Mouse (Mus musculus) brain, embryonic 14.5 days (tissue): ENCODE results near the gene Erich3. TPM values are rescaled to one million over a fixed set of nuclear protein-coding genes. Genes with fewer than 3 reads are reported as not detected.
"Not testable (repeated sequence)": the region's sequence is repeated elsewhere in the genome, so short reads cannot be mapped to it uniquely, and the experiment has no call there.

Experiments
- DNase-seq: peaks from one replicate; pipeline ENCODE4 v3.0.0-alpha.2; 2011; ENCODE audit warnings: low read depth
- CTCF ChIP-seq: fragments of 200-500 bp; IDR thresholded peaks from 2 replicates; pipeline ENCODE4 v1.5.1; 2012; ENCODE audit warnings: inconsistent platforms, mild to moderate bottlenecking, moderate library complexity, borderline replicate concordance; ENCODE audit not compliant: insufficient read depth, insufficient read length; ENCODE audit errors: extremely low read depth
- POLR2A ChIP-seq: fragments of 200-500 bp; IDR thresholded peaks from 2 replicates; pipeline ENCODE4 v1.6.1; 2012; ENCODE audit warnings: mild to moderate bottlenecking, inconsistent platforms, borderline replicate concordance; ENCODE audit not compliant: poor library complexity, insufficient read depth, insufficient read length, severe bottlenecking; ENCODE audit errors: extremely low read depth
- polyA plus RNA-seq: library from polyadenylated mRNA; depleted of rRNA; stranded (reverse); fragments of >200 nt; gene quantifications from 2 replicates; pipeline ENCODE4 v1.2.3, GENCODE M21; 2012; rRNA removed

The Erich3 gene
- polyA plus RNA-seq: 1.6 and 3.0 TPM in 2 replicates

DNA sequence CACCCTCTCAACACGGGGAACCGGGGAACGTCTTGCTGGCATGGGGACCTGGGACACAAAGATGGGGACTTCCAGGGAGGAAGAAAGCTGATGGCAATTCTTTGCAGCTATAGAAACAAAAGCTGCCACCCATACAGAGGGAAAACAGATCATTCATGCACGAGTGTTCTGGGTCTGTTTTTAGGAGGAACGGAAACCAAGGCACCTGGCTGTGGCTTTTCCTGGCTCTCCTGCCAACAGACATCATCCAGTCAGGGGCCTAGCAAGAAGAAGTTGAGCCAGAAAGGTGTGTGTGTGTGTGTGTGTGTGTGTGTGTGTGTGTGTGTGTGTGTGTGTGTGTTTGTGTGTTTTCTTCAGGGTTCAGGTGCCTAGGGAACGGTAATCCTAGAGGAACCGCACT, at the start of gene Erich3:
TSS of gene Erich3 (plus strand) at position 315 of the 400 bp plus-strand sequence.
- no peak for TF ChIP-seq POLR2A
- no peak for TF ChIP-seq CTCF

DNA sequence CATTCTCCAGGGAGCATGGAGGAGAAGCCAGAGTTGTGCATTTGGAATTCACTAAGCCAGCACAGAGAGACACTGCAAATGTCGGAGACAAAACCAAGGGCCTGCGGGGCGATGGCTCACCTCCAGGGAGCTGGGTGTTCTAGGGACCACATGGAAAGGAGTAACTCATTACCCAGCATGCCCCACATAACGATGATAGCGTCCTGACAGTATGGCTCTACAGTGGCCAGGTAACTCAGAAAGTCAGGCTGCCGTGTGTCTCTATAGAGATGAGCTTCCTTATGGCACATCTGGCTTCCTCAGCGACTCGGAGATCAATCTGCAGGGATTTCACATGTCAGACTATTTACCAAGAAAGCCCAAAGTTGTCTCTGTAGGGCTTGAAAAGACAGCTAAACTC, 48.9 kb upstream of the Erich3 start:
- no peak for DNase-seq
- TF ChIP-seq POLR2A (no peak), CTCF (no peak)

More for the DNA sequence above, at the start of gene Erich3:
- no peak for DNase-seq

DNA sequence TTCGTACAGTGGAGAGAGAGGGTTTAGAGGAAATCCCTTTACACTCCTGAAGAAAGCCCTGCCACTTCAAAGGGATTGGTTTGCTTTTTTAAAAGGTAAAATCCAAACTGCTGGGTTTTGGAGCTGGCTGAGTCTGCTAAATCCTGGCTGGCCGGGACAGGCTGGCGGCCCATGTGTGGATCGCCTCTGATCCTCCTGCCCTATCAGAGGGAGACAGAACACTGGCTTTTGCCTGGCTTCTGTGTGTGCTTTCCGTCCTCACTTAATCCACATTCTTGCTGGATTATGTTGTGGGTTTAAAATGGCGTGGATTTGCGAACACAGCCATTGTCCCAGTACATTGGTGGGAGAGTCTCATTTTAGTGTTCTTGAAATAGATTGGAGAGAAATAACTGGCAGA, 48.4 kb upstream of the Erich3 start:
- TF ChIP-seq CTCF: no peak
- TF ChIP-seq POLR2A: no peak
- peak; percentile 25 for DNase-seq

DNA sequence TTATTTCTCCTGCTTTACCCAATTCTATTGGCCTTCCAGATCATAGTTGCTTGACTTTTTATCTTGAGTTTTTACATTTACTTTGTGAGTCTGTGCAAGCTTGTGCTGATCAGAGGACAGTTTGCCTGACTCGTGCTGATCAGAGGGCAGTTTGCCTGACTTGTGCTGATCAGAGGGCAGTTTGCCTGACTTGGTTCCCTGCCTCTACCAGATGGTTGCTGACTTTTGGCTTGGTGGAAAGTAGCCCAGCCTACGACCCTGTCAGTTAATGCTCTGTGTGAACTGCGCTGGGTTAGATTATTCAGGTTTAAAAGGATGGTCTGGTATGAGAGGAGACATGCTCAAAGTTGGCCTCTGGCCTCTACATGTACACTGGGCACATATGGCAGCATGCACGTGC, 47.6 kb upstream of the Erich3 start:
- no peak for DNase-seq
- TF ChIP-seq CTCF (no peak), POLR2A (no peak)

DNA sequence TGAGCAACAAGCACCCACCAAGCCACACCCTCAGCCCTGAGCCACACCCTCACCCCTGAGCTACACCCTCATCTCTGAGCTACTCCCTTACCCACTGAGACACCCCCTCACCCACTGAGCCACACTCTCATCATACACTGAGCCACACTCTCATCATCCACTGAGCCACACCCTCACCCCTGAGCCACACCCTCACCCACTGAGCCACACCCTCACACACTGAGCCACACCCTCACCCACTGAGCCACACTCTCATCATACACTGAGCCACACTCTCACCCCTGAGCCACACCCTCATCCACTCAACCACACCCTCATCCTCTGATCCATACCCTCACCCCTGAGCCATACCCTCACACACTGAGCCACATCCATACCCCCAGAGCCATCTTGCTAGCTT, 35.4 kb upstream of the Erich3 start:
- DNase-seq: no peak
- TF ChIP-seq POLR2A: no peak
- TF ChIP-seq CTCF: no peak

DNA sequence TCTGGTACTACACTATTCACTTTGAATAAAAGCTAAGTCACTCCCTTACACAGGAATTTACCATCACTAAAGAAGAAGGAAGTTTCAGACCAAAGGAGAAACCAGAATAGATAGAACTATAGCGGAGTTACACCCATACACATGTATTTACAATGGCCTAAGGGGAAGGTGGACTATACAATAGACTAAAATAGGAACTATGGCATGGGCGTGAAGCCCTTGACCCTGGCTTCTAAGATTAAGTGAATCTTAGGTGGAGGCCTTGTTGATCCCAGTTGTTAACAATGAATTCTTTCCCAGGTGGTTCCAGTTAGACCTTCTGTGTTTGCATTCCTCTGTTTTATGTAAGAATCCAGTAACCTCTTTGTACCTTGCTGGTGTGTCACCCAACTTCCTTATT, 32.4 kb upstream of the Erich3 start:
- DNase-seq: not testable (repeated sequence)

DNA sequence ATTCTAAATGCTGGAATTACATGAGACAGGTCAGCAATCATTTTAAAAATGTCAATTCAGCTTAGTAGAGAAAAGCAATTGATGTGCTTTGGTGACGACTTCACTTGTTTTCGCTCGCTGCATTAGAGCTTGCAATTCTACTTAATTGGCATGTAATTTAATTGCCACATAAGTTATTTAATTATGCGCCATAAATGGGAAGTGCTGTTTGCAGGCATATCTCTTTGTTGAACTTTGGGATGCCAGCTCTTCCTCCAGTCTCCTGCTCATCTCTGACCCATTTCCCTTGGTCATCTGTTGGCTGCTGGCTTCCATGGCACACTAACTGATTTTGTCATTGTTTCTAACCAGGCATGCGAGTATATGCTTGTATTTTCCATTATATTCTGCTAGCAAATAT, 30.6 kb upstream of the Erich3 start:
- TF ChIP-seq POLR2A: no peak
- TF ChIP-seq CTCF: no peak
- DNase-seq: no peak

DNA sequence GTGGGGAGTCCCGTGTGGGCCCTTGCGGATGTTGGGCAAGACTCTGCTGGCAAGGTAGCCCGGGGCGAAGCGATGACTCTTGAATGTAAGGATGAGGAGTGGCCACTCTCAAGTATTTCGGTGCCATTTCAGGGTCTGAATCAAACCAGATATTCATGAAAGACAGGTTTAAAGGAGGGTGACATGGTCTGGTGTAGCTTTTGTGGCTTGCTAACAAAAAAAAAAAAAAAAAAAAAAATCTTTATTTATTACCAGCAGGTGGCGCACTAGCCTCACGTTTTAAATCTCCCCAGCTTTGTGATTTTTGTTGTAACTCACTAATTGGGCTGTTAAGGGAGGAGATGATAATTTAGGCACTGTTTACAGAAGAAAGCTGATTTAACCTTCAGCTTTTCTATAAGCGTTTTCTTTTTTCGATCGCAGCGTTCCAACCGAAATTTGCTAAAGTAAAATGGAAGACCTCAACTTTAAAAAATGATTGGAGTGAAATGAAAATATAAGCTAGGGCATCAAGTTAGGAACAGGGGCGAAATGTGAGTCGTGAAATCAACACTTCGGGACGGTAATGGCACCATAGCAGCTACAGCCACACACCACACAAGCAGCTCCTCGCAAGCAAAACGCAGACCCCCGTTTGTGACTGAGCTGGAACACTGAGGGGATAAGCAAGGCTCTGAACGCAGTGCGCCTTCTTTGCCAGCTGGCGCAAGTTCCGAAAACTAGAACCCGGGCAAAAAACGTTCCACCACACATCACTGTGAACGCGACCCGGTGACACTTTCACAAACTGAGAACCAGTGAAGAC, 16.8 kb upstream of the Erich3 start:
- DNase-seq: peak; percentile 80
- TF ChIP-seq CTCF: peak; percentile 35; the same call in 1 of the 2 replicates
- TF ChIP-seq POLR2A: no peak

DNA sequence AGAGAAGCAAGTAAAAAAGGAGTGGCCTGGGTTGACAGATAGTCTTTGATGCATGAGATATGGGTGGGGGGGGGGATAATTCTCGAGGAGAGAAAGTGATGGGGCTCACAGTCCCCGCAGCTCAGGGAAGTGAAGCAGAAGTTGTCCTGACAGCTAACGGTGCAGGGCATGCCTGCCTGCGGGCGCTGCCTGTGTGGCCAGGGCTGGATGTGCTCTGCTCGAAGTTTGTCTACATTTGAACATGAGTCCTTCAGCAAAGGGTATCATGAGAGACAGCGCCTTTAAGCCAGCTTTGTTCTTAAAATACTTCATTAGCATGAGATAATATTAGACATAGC, 16.2 kb upstream of the Erich3 start:
- TF ChIP-seq POLR2A (no peak), CTCF (no peak)
- DNase-seq: no peak

DNA sequence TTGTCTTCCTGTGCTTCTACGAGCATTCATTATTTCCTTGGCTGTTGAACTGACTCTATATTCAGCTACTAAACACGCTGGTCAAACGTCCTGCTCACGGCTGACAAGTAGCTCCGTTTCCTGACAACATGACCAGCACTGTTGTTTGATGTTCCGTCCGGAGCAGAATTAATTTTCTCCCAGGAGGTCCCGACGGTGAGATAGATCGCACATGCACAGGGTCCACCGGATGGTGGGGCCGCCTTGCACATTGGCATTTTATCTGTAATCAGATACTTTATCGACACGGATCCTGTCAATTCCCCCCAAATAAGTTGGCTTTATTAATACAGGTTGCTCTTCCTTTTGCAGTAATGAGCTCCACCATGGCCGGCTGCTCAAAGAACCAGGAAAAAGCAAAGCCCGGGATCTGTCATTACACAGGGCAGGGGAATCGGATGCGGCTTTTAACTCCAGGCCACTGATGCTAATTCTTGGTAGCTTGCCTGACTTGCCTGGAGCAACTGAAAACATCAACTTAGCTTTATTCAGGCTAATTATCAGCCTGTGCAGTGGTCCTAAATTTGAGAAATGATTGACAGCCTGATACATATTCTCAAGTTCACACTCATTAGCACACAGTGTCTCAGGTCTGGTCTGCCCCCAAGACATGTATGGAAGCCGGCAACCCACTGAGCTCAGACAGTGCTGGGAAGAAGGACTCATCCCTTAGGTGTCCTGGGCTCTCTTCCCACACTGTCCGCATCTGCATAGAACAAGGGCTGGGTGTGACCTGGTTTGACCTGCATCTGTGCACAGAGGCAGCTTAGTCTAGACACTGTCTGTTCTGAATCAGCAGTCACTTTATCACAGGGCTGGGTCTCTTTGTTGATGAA, 14.0 kb upstream of the Erich3 start:
- peak; percentile 59 for DNase-seq
- TF ChIP-seq CTCF: no peak
- TF ChIP-seq POLR2A: no peak

DNA sequence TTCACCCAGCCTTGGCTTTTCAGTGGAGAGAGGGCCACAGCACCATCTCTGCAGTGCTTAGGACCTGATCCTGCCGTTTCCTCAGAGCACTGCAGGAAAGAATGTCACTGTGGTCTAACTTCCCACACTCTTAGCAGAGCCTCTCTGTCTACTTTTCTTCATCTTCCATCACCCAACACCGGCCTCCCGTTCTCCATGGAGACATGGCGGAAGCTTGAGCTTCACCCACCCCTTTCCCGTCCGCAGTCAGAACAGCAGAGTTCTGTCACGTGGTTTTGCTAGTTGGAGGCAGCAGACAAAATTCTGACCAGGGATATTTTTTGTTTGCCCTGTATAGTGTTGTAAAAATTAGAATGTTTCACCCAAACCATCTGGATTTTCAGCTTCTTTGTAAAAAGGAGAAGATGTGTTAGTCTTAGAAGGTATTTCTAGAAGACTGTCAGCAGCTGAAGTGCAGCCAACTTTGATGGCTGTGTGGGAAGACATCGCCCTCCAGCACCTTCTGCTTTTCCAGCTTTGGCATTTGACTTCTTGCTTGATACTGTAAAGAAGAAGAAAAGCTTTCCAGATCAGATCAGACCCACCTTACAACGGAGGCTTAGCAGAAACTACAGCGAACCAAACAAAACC, 12.4 kb upstream of the Erich3 start:
- no peak for DNase-seq
- TF ChIP-seq POLR2A (no peak), CTCF (no peak)

DNA sequence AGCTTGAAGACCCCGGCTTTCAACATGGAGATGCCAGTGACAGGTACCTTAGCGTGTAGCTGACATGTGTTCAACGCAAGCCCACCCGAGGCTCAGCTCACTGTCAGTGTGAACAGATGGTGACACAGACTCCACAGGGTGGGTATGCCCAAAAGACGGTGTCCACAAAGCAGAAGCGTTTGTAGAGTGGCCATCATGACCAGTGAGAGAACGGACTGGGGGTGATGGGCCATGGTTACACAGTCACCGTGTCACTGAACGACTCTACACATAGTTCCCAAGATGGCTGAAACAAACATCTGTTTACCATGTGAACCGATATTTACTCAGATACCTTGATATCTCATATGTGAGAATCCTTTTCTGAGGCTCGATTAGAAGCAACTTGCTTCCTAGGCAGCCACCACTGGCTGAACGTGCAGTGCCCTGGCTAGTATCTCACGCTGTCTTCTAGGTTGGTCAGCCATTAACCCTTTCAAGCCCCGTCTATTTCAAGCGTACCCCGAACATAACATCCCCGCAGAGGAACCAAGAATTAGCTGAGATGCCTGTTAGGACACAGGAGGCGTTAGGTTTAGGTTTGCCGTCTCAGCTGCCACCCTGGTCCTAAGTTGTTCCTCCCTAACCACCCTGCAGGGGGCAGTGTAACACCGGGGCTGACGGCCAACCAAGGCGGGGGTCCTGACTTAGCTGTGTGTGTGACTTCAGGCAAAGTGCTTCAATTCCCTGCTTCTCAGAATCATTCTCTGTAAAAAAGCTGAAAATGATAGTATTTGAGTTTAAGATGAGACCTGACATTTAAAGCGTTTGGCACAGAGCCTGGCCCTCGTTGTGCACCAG, 10.9 kb upstream of the Erich3 start:
- peak; percentile 91 for DNase-seq
- peak; percentile 99 for TF ChIP-seq CTCF
- no peak for TF ChIP-seq POLR2A
